Mouse (Mus musculus) activated CD4-positive, CD25-positive, alpha-beta regulatory T cell, adult 4 months (primary cell): ENCODE data around the gene Sgsm2. TPM values are rescaled to one million over a fixed set of nuclear protein-coding genes. Genes with fewer than 3 reads are reported as not detected.

ENCODE experiments used
- ATAC-seq: one replicate; pipeline ENCODE4 v1.8.0; 2017
- polyA plus RNA-seq, 2 experiments: library from polyadenylated mRNA; unstranded; fragments of 100-300 nt; shearing (Covaris generic); gene quantifications; one replicate each; pipeline ENCODE4 v1.2.1; 2017

The Sgsm2 gene
- polyA plus RNA-seq, 2 experiments from 2014 or later: 1.6 to 2.0 TPM

- no peak for ATAC-seq
Measured at GRCm38 (mm10) chr11:74881979-74882378, 14.9 kb downstream of the Sgsm2 start.

DNA sequence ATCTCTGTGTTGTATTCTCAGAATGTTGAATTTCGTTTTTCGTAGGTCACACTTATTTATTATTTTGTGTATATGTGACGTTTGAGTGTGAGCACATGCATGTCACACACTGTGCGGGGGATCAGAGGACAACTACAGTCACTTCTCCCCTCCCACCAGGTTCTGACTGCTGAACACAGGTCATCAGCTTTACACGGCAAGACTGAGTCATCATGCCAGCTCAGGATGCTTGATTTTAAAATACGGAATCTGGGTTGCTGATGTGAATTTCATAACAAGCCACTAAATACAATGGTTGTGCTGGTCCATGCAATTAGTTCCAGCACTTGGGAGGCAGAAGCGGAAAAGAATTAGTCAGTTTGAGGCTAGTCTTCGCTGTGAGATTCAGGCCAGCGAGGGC, 15.9 kb downstream of the Sgsm2 start:
- ATAC-seq: no peak

- ATAC-seq: no peak
Measured at GRCm38 (mm10) chr11:74876801-74877200, 20.1 kb downstream of the Sgsm2 start.

GRCm38 (mm10) chr11:74874630-74875029, 22.2 kb downstream of the Sgsm2 start:
- ATAC-seq: no peak

- no peak for ATAC-seq
Measured at GRCm38 (mm10) chr11:74870991-74871622, 25.8 kb downstream of the Sgsm2 start.

- ATAC-seq: no peak
Measured at GRCm38 (mm10) chr11:74870544-74870943, 26.3 kb downstream of the Sgsm2 start.

DNA sequence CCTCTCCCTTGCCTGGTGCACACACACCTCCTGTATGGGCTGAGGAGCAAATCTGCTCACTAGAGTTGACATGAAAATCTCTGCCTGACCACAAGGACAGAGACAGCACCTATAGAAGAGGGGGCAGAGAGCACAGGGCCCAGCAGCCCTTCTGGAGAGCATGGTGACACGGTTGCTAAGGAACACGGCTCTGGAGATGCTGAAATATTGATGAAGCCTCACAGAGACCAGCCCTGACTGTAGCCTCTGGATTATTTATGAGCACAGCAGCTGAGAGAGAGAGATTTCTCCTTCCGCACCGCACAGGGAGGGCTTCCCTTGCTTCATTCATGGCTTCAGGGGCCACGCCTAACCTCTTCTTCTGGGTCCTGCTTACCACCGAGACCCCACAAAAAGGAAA, 27.3 kb downstream of the Sgsm2 start:
- ATAC-seq: no peak

DNA sequence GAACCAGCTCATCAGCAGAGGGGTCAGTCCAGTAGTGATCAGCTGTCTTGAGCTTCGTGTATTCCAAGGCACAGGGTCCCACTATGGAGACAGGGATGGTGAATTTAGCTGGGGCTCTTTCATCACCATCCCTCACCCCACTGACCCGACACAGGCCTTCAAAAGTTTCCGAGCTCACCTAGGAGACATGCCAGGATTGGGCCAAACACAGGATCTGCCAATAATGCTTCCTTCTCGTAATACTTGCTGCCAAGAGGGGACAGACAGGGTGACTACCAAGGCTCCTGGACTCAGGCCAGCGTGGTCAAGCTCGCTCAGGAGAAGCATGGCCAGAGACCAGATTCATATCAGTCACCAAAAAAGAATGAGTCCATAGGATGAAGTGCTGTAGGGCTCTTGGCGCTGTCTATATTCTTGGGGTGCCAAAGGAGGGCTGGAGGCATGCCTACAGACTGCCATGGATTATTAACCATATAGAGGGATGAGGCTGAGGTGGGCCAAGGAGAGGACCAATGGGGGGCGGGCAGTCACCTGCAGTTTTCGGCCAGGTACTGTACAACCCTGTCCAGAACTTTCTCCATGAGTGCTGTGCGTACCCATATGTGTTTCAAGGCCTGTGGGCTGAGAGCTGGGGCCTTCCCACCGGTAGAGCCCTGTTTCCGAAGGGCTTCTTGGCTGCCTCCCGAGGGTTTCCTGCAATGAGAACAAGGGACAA, 28.7 kb downstream of the Sgsm2 start:
- no peak for ATAC-seq

GRCm38 (mm10) chr11:74867181-74867580, 29.7 kb downstream of the Sgsm2 start:
- no peak for ATAC-seq

- no peak for ATAC-seq
Measured at GRCm38 (mm10) chr11:74866640-74867039, 30.2 kb downstream of the Sgsm2 start.

DNA sequence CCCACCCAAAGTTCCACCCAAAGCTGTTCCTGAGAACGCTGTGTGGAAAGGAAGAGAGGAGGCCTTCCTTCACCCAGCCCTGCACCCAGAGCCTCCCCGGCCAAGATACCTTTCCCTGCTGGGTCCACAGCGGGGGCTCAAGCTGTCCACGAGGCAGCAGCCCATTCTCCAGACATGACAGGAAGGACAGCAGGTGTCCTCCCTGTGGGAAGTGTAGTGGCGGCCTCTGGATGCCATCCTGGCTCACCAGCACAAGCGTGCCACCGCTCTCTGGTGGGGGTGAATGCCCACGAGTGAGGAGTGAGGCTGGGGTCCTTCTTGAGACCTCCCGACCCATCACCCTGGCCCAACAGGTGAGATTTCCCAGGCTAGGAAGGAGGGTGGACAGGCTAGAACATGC, 31.6 kb downstream of the Sgsm2 start:
- ATAC-seq: no peak

DNA sequence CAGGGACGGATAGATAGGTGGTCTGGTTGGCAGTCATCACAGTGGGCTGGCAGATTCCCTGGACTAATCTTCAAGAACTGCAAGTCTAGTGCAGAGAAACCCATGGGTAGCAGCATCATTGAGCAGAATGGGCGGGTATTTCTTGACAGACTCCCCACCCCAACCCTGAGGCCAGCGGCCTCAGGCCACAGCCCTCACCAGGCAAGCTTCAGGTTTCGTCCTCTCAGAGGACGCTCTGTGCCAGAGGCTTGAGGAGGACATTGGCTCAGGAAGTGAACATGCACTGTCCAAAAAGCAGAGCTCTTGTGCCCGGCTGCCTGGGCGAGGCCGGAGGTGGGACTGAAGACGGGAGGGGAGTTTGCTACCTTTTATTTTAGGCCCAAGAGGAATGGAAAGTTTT, 32.4 kb downstream of the Sgsm2 start:
- no peak for ATAC-seq

- ATAC-seq: no peak
Measured at GRCm38 (mm10) chr11:74863471-74863870, 33.4 kb downstream of the Sgsm2 start.

DNA sequence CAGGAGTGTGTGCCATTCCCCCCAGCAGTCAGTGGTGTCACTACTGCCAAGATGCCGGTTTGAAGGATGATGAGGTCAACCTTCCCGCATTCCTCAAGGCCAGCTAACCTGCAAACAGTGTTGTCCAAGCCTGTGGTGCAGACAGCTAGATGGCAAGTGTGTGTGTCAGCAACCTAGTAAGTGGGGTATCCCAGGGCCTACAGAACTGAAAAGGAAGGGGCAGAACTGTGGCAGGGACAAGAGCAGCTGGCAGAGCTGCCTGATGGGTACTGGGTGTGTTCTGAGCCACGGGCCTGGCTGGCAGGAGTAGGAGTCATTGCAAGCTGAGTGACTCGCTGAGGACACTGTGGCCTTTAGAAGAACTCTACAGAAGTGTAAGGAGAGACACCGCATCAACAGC, 34.7 kb downstream of the Sgsm2 start:
- ATAC-seq: no peak

DNA sequence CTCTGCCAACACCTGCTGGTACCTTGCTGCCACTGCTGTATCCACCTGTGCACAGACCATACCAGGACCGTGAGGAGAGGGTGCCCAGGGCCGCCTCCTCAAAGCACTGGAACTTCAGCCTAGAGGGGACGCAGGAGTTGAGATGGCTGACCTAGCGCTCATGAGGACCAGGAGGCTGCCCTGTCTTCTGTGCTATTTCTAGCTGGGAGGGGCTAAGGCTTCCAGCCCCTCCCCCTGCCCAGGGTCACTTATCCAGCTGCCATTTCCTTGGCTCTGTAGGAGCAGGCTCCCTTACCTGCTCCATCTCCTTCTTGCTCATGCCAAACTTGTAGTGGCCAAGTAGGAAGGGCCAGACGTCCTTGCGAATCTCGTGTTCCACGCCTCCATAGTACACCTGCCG, 39.1 kb downstream of the Sgsm2 start:
- no peak for ATAC-seq

- no peak for ATAC-seq
Measured at GRCm38 (mm10) chr11:74850998-74851661, 45.7 kb downstream of the Sgsm2 start.

- ATAC-seq: no peak
Measured at GRCm38 (mm10) chr11:74847919-74848521, 48.8 kb downstream of the Sgsm2 start.

DNA sequence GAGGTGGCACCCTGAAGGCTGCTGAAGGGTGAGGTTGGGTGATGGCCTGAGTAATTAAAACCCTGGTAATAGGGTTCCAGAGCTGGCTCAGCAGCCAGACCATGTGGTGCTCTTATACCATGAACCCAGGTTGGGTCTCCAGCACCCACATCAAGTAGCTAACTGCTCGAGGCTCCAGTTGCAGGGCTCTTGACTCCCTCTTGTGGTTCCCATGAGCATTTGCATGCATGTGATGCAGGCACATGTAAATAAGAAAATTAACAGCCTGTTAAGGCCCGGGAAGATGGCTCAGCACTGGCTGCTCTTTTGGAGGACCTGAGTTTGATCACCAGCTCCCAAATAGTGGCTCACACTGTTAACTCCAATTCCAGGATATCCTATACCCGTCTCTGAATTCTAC, 51.1 kb downstream of the Sgsm2 start:
- ATAC-seq: no peak

DNA sequence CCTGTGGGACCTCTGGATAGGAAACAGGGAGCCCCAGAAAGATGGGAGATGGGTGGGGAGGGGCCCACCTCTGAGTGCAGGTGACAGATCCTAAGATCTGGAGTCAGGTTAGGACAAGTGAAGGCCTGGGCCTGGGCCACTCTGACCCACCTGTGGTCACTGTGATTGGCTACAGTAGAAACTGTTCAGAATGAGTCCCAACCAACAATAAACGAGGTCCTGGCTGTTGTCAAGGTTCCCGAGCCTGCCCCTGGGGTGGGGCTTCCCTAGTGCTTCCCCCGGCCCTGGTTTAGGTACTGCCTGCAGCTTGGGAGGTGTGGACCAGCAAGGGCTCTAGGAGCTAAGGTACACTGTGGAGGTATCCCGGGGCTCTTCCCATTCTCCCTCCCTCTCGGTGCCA, 53.1 kb downstream of the Sgsm2 start:
- ATAC-seq: no peak

- no peak for ATAC-seq
Measured at GRCm38 (mm10) chr11:74843435-74843714, 53.5 kb downstream of the Sgsm2 start.

DNA sequence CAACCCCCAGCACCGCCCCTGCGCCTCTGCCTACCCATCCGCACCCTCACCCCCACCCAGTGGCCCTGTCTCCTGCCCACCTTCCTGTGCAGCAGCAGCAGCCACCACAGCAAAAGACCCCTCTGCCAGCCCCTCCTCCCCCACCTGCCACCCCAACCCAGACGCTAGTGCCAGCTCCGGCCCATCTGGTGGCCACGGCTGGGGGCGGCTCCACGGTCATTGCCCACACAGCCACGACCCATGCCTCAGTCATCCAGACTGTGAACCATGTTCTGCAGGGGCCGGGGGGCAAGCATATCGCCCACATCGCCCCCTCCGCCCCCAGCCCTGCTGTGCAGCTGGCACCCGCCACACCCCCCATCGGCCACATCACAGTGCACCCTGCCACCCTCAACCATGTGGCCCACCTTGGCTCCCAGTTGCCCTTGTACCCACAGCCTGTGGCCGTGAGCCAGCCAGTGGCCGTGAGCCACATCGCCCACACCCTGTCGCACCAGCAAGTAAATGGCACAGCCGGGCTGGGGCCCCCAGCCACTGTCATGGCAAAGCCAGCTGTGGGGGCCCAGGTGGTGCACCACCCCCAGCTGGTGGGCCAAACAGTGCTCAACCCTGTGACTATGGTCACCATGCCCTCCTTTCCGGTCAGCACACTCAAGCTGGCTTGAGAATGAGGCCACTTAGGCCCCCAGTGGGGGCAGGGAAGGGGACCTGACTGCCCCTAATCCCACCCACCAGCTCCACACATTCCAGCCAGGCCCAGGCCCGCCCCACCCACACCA, 54.0 kb downstream of the Sgsm2 start:
- no peak for ATAC-seq

- ATAC-seq: no peak
Measured at GRCm38 (mm10) chr11:74842045-74842444, 54.8 kb downstream of the Sgsm2 start.

- no peak for ATAC-seq
Measured at GRCm38 (mm10) chr11:74841366-74841765, 55.5 kb downstream of the Sgsm2 start.
